Mouse (Mus musculus) fibroblast of lung, adult 2 months (primary cell): ENCODE data around the gene Syf2.

ENCODE experiments used
- DNase-seq: peaks from one replicate; pipeline ENCODE4 v3.0.0-alpha.2; 2011; ENCODE audit warnings: low read depth

Syf2 gene

DNA sequence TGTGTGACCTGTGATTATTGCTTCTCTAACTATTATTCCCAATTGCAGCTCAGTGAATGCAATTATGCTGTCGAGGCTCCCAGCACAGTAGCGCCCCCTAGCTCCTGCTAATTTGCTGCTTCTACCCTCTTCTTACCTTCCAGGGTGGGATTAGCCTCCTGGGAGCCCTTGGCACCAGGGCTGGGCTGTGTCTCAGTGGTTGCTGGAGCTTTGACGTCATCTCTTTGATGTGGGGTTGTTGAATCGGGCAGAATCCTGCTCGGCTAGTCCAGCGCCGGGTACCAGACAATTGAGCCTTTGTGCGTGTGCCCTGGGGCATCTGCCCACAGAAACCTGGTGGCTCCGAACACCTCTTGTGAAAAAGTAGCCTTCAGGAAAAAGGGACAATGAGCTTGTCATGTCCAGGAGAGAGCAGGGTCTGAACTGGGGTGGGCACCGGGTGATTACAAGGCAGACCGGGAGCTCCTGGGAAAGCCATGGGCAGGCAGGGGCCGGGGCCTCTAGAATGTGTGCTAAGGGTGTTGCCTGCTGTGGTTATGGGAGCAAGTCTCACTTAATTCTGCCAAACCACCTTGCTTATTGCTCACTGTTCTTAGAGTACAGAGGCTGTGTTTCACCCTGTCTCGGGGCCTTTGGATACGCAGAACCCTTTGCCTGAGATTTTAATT, 44.7 kb downstream of the Syf2 start:
- DNase-seq: peak; percentile 83

GRCm38 (mm10) chr4:134975929-134976308, 45.2 kb downstream of the Syf2 start:
- DNase-seq: no peak

DNA sequence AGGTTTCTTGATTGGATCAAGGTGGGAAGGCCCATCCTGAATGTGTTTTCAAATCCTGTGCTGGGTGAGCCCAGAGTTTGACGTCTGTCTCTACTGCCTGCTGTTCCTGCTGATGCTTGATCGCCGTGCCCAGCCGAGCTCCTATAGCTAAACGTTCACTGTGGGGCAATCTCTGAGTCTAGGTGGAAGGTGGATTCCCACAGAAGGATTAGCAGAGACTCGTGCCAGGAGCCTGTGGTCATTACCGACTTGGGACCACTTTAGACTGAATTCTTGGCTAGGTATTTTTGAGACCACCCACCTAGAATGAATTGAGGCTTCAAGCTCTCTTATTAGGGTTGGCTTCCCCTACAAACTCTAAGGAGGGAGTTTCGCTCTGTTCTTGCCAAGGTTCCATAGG, 48.2 kb downstream of the Syf2 start:
- DNase-seq: no peak

- DNase-seq: no peak
Measured at GRCm38 (mm10) chr4:134981959-134982431, 51.3 kb downstream of the Syf2 start.

- peak; percentile 33 for DNase-seq
Measured at GRCm38 (mm10) chr4:134983136-134983535, 52.4 kb downstream of the Syf2 start.

DNA sequence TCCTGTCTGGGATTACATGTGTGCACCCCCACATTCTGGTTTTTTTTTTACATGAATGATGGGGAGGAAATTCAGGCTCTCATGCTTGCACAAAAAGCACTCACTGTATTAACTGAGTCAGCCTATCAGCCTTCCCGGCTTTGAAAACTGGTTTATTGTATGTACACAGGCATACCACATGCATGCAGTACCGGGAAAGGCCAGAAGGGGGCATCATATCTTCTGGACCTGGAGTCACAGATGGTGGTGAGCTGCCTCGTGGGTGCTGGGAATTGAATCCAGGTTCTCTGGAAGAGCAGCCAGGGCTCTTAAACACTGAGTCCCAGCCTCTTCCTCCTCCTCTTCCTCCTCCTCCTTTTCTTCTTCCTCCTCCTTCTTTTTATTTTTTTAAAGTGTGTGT, 53.9 kb downstream of the Syf2 start:
- DNase-seq: no peak

DNA sequence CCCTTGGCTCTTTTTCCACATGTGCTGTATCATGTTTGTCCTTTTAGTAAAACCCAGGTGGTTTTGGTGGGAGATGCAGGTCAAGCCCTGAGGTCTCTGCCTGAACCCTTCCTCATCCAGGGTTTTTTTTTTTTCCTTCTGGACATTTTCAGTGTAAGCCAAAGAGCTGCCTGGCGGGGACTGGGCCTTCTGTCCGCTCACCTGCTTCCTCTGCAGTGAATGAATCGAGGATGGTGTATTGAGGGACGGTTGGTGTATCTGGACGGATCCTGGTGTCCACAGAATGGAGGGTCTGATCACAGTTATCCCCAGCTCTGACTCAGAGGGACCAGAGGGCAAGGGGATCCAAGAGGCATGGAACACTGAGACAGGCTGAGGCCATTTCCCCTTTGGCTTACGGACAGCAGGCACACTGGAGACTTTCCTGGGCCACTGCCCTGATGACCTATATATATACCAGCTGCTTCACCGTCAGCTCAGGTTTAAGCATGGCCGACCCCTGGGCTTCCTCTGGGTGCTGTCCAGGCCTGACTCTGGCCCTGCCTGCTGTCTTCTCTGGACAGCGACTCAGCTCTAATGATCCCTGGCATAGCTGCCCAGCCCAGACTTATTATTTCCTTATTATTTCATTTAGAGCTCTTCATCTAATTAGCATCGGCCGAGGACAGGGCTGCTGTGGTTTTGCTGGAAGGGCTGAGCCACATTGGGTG, 55.1 kb downstream of the Syf2 start:
- DNase-seq: no peak

GRCm38 (mm10) chr4:134986336-134986635, 55.6 kb downstream of the Syf2 start:
- DNase-seq: peak; percentile 88

DNA sequence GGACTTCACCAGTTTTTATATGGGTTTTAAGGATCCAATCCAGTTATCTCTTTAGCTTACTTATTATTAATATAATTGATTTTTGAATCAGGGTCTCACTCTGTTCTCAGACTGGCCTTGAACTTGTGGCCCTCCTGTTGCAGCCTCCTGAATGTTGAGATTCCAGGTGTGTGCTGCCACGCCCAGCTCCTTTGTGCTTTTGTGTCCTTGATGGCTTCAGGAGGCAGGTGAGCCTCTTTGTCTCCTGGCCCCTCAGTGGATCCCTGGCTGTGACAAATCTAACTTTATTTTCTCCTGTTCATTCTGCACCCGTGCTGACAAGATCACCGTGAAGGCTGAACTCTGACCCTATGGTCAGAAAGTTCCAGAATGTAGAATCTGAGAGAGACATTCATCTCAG, 56.3 kb downstream of the Syf2 start:
- no peak for DNase-seq
